Mouse (Mus musculus) gastrocnemius, postnatal 4 days (tissue): ENCODE measurements around the gene Stx3. TPM values are rescaled to one million over a fixed set of nuclear protein-coding genes. Genes with fewer than 3 reads are reported as not detected.

Experiments
- DNase-seq, 2 experiments: peaks; one replicate each; pipeline ENCODE4 v3.0.0; 2021 to 2022; ENCODE audit warnings: low spot score in 2 of 2, mixed read lengths in 2 of 2
- total RNA-seq, 2 experiments: library from RNA; stranded (reverse); gene quantifications; 2 replicates each; pipeline ENCODE4 v1.2.3; 2021

Gene Stx3
- total RNA-seq, 2 experiments from 2014 or later: 1.2 to 2.1 TPM

- DNase-seq: no peak
These were observed 88.9 kb downstream of the Stx3 start for GRCm38 (mm10) chr19:11730278-11730677.

- no peak for DNase-seq
These were observed 91.9 kb downstream of the Stx3 start for GRCm38 (mm10) chr19:11727304-11727703.

- no peak for DNase-seq
These were observed 93.3 kb downstream of the Stx3 start for GRCm38 (mm10) chr19:11725915-11726314.

Other genes starting within 250 kb of the Stx3 start
- gene Ms4a6d, start 214.6 kb downstream of the Stx3 start, total RNA-seq: 1 to 10 TPM; 4.1 to 4.5 TPM
- gene Ms4a2, start 195.7 kb downstream of the Stx3 start, total RNA-seq: 1 to 10 TPM; 1.0 to 1.8 TPM
- not detected for gene Ms4a3, start 178.6 kb downstream of the Stx3 start, total RNA-seq
- not detected for gene Oosp2, start 158.8 kb downstream of the Stx3 start, total RNA-seq
- not detected for gene Oosp1, start 128.3 kb downstream of the Stx3 start, total RNA-seq
- not detected for gene Oosp3, start 122.3 kb downstream of the Stx3 start, total RNA-seq
- gene Gif, start 71.8 kb downstream of the Stx3 start, total RNA-seq: not detected
- gene Mrpl16, start 49.0 kb downstream of the Stx3 start, total RNA-seq: 10 to 100 TPM; 40.0 to 40.7 TPM
- gene Olfr1417, start 19.8 kb upstream of the Stx3 start, total RNA-seq: not detected
- not detected for gene Olfr1418, start 41.7 kb upstream of the Stx3 start, total RNA-seq
- gene Olfr1419, start 55.7 kb upstream of the Stx3 start, total RNA-seq: not detected
- not detected for gene Olfr1420, start 67.2 kb upstream of the Stx3 start, total RNA-seq
- gene Patl1, start 93.0 kb upstream of the Stx3 start, total RNA-seq: 10 to 100 TPM; 29.6 to 32.7 TPM
- 10 to 100 TPM; 80.6 to 85.0 TPM for gene Osbp, start 146.5 kb upstream of the Stx3 start, total RNA-seq
- gene Olfr1423, start 221.9 kb upstream of the Stx3 start, total RNA-seq: not detected
- gene Olfr1424, start 243.3 kb upstream of the Stx3 start, total RNA-seq: not detected